Mouse (Mus musculus) CH12.LX (cell line): ENCODE measurements at regions not wholly inside any gene's neighbourhood (a gene's known extent, or its start where the extent isn't known, plus 50 kb on each side); places are given as distances from the start of the nearest gene placed in this dataset.

Experiments used
- DNase-seq: peaks from one replicate; pipeline ENCODE4 v3.0.0-alpha.2; 2013; ENCODE audit errors: extremely low read depth
- H3K27ac ChIP-seq: 2 replicates; pipeline ENCODE4 v1.5.1; 2012; ENCODE audit warnings: low read depth, mild to moderate bottlenecking, control low read depth, moderate library complexity; ENCODE audit not compliant: insufficient read depth
- H3K27me3 ChIP-seq: replicated peaks from 2 replicates; pipeline ENCODE3; 2012; ENCODE audit warnings: inconsistent platforms
- H3K36me3 ChIP-seq, 2 experiments: replicated peaks in 1 of 2; 2 replicates each; pipeline versions ENCODE3 to v1.6.1; 2012; ENCODE audit warnings: inconsistent platforms in 1 of 2, low read length in 1 of 2, mild to moderate bottlenecking in 1 of 2, mixed read lengths in 1 of 2, moderate library complexity in 1 of 2; ENCODE audit not compliant: control insufficient read depth in 1 of 2, insufficient read depth in 1 of 2
- H3K4me1 ChIP-seq, 2 experiments: 2 replicates each; pipeline ENCODE4 v1.6.1; 2012; ENCODE audit warnings: inconsistent platforms in 1 of 2, moderate library complexity in 1 of 2; ENCODE audit not compliant: insufficient read depth in 2 of 2, control insufficient read depth in 1 of 2
- H3K4me2 ChIP-seq: 2 replicates; pipeline ENCODE4 v1.6.1; 2012; ENCODE audit warnings: low read depth, mild to moderate bottlenecking, control low read depth; ENCODE audit not compliant: poor library complexity, insufficient read depth, severe bottlenecking
- H3K4me3 ChIP-seq, 3 experiments: fragments of 150-350 bp in 1 of 3; sonication (generic) in 1 of 3; replicated peaks in 1 of 3; 2 replicates each; pipeline versions ENCODE3 to v1.5.1; 2011 to 2012; ENCODE audit warnings: low read depth in 2 of 3, low read length in 2 of 3, mild to moderate bottlenecking in 2 of 3, moderate library complexity in 2 of 3, control low read depth in 1 of 3, improper control_type of control experiment in 1 of 3, inconsistent platforms in 1 of 3, mixed read lengths in 1 of 3; ENCODE audit not compliant: poor library complexity in 1 of 3
- H3K79me2 ChIP-seq: replicated peaks from 2 replicates; pipeline ENCODE4 v1.6.1; 2012; ENCODE audit warnings: mild to moderate bottlenecking, moderate library complexity; ENCODE audit not compliant: control insufficient read depth, poor library complexity, insufficient read depth, severe bottlenecking; ENCODE audit errors: extremely low read depth
- H3K9ac ChIP-seq: 2 replicates; pipeline ENCODE4 v1.6.1; 2012; ENCODE audit warnings: low read depth, mild to moderate bottlenecking, control low read depth, moderate library complexity; ENCODE audit not compliant: insufficient read depth
- H3K9me3 ChIP-seq: replicated peaks from 2 replicates; pipeline ENCODE3; 2012; ENCODE audit warnings: low read length, inconsistent platforms, mixed read lengths
- CHD1 ChIP-seq: IDR thresholded peaks from 2 replicates; pipeline ENCODE4 v1.6.1; 2012; ENCODE audit warnings: low read depth, low read length, improper control_type of control experiment, inconsistent platforms
- CHD2 ChIP-seq: IDR thresholded peaks from 2 replicates; pipeline ENCODE4 v1.6.1; 2011; ENCODE audit warnings: low read length, improper control_type of control experiment
- CTCF ChIP-seq, 2 experiments: IDR thresholded peaks in 1 of 2; conservative IDR thresholded peaks in 1 of 2; 2 replicates each; pipeline ENCODE4 v1.5.1; 2011 to 2012; ENCODE audit warnings: low read depth in 2 of 2, low read length in 2 of 2, improper control_type of control experiment in 1 of 2, inconsistent platforms in 1 of 2, mild to moderate bottlenecking in 1 of 2, moderate library complexity in 1 of 2
- ELF1 ChIP-seq: IDR thresholded peaks from 2 replicates; pipeline ENCODE4 v1.6.1; 2014; ENCODE audit warnings: low read depth, mild to moderate bottlenecking, inconsistent platforms, low read length, improper control_type of control experiment
- EP300 ChIP-seq: IDR thresholded peaks from 2 replicates; pipeline ENCODE4 v1.6.1; 2011; ENCODE audit warnings: low read length, improper control_type of control experiment
- ETS1 ChIP-seq: conservative IDR thresholded peaks from 2 replicates; pipeline ENCODE4 v1.6.1; 2012; ENCODE audit warnings: low read depth, mild to moderate bottlenecking, inconsistent platforms, low read length, improper control_type of control experiment, moderate library complexity
- HCFC1 ChIP-seq: IDR thresholded peaks from 2 replicates; pipeline ENCODE4 v1.6.1; 2012; ENCODE audit warnings: low read depth, mild to moderate bottlenecking, inconsistent platforms, low read length, improper control_type of control experiment
- IRF4 ChIP-seq: IDR thresholded peaks from 2 replicates; pipeline ENCODE4 v1.6.1; 2014; ENCODE audit warnings: low read depth, mild to moderate bottlenecking, inconsistent platforms, low read length, improper control_type of control experiment
- JUN ChIP-seq: IDR thresholded peaks from 2 replicates; pipeline ENCODE4 v1.6.1; 2011; ENCODE audit warnings: low read depth, mild to moderate bottlenecking, low read length, improper control_type of control experiment, moderate library complexity; ENCODE audit not compliant: insufficient read depth
- MAFK ChIP-seq: IDR thresholded peaks from 2 replicates; pipeline ENCODE4 v1.6.1; 2011; ENCODE audit warnings: low read length, improper control_type of control experiment; ENCODE audit not compliant: insufficient replicate concordance
- MAZ ChIP-seq: IDR thresholded peaks from 2 replicates; pipeline ENCODE4 v1.6.1; 2012; ENCODE audit warnings: low read depth, mild to moderate bottlenecking, inconsistent platforms, low read length, improper control_type of control experiment, moderate library complexity
- MEF2A ChIP-seq: IDR thresholded peaks from 2 replicates; pipeline ENCODE4 v1.6.1; 2014; ENCODE audit warnings: low read depth, mild to moderate bottlenecking, inconsistent platforms, low read length, improper control_type of control experiment, borderline replicate concordance
- MYC ChIP-seq: IDR thresholded peaks from 2 replicates; pipeline ENCODE4 v1.6.1; 2011; ENCODE audit warnings: low read depth, mild to moderate bottlenecking, improper control_type of control experiment, low read length
- NELFE ChIP-seq: IDR thresholded peaks from 2 replicates; pipeline ENCODE4 v1.6.1; 2011; ENCODE audit warnings: low read depth, low read length, improper control_type of control experiment
- NRF1 ChIP-seq: IDR thresholded peaks from 2 replicates; pipeline ENCODE4 v1.6.1; 2014; ENCODE audit warnings: low read depth, mild to moderate bottlenecking, inconsistent platforms, low read length, improper control_type of control experiment, moderate library complexity
- PAX5 ChIP-seq: IDR thresholded peaks from 2 replicates; pipeline ENCODE4 v1.6.1; 2012; ENCODE audit warnings: low read length, inconsistent platforms, mixed read lengths
- POLR2A ChIP-seq: IDR thresholded peaks from 2 replicates; pipeline ENCODE4 v1.6.1; 2011; ENCODE audit warnings: low read depth, mild to moderate bottlenecking, improper control_type of control experiment, low read length
- POLR2AphosphoS2 ChIP-seq: IDR thresholded peaks from 2 replicates; pipeline ENCODE4 v1.6.1; 2011; ENCODE audit warnings: low read depth, low read length, improper control_type of control experiment
- RAD21 ChIP-seq: IDR thresholded peaks from 2 replicates; pipeline ENCODE4 v1.6.1; 2011; ENCODE audit warnings: low read depth, mild to moderate bottlenecking, low read length, improper control_type of control experiment, moderate library complexity
- UBTF ChIP-seq: IDR thresholded peaks from 2 replicates; pipeline ENCODE4 v1.6.1; 2012; ENCODE audit warnings: low read depth, mild to moderate bottlenecking, inconsistent platforms, low read length, improper control_type of control experiment, moderate library complexity
- USF2 ChIP-seq: conservative IDR thresholded peaks from 2 replicates; pipeline ENCODE4 v1.6.1; 2011; ENCODE audit warnings: low read depth, low read length, improper control_type of control experiment
- ZMIZ1 ChIP-seq: IDR thresholded peaks from 2 replicates; pipeline ENCODE4 v1.6.1; 2012; ENCODE audit warnings: low read depth, mild to moderate bottlenecking, inconsistent platforms, low read length, improper control_type of control experiment
- dilution Hi-C: fragments of 300-500 bp; cut with MboI; formaldehyde crosslinking; loops from 2 replicates; pipeline ENCODE4 v1.14.3; 2020; ENCODE audit warnings: low sequenced_read_pairs; ENCODE audit not compliant: extremely low pct_unique_long_range_greater_than_20kb, extremely low pct_ligation_motif_present
- in situ Hi-C: fragments of 300-500 bp; cut with MboI; formaldehyde crosslinking; loops from 3 replicates; pipeline ENCODE4 v1.14.3; 2019; ENCODE audit warnings: low sequenced_read_pairs, low pct_ligation_motif_present, low pct_unique_long_range_greater_than_20kb, mixed read lengths

DNA sequence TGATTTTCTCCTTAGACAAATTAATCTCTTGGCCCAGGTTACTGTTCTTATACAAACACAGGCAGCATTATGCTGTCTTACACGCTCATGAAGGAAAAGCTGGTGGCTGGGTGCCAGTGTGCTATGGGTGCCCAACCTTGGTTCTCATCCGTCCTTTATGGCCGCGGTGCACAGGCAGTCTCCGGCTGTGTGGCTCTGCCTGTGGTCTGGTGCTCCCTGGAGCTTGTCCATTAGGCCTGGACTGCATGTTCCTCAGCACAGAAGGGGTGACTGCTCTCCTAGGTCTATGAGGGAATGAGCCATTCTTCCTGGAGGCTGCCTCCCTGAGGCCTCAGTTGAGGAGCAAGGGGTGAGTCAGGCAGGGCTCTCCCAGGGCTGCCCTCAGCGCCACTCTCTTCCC is 111.7 kb upstream of the Klf14 start:
- in situ Hi-C loops: no loop called here

GRCm38 (mm10) chr6:31070966-31071365 is 112.1 kb upstream of the Klf14 start:
- no peaks in the 10 kb centered on the region for H3K27me3 ChIP-seq
- in situ Hi-C loops (no loop called here), dilution Hi-C loops (no loop called here)
- TF ChIP-seq MAFK (no peak), NRF1 (no peak), MYC (no peak), EP300 (no peak), ELF1 (no peak), MAZ (no peak), UBTF (no peak), NELFE (no peak), MEF2A (no peak), IRF4 (no peak), RAD21 (no peak), USF2 (no peak), CTCF (conservative IDR thresholded peaks at IDR 0.05 in 1 of 2, IDR thresholded peaks at IDR 0.05 in 1 of 2; ENCODE audit: low read depth in 2 of 2, low read length in 2 of 2) (no peak), ZMIZ1 (no peak), PAX5 (no peak), JUN (no peak), ETS1 (no peak), POLR2A (no peak), POLR2AphosphoS2 (no peak)
- peaks cover 10% of the 10 kb centered on the region for H3K79me2 ChIP-seq
- H3K27ac ChIP-seq: no peak overlapping the region
- H3K9me3 ChIP-seq: no peaks in the 10 kb centered on the region
- H3K4me1 ChIP-seq: peaks cover 10 to 49% of the 10 kb centered on the region in 2 experiments
- DNase-seq: no peak
- peaks cover 76 to 97% of the 10 kb centered on the region in 2 experiments for H3K36me3 ChIP-seq
- H3K9ac ChIP-seq: no peak overlapping the region
- H3K4me2 ChIP-seq: no peak overlapping the region
- H3K4me3 ChIP-seq: no peak overlapping the region

More for the DNA sequence above, 111.7 kb upstream of the Klf14 start:
- DNase-seq: no peak
- Histone ChIP-seq H3K36me3 (peaks cover 76 to 97% of the 10 kb centered on the region in 2 experiments), H3K27ac (no peak overlapping the region), H3K9me3 (no peaks in the 10 kb centered on the region), H3K4me1 (peaks cover 5 to 45% of the 10 kb centered on the region in 2 experiments; a peak in 3 of 4 replicates), H3K27me3 (no peaks in the 10 kb centered on the region)
- dilution Hi-C loops: no loop called here
- TF ChIP-seq CHD2 (no peak), CHD1 (no peak), HCFC1 (no peak)
- TF ChIP-seq, all 38 proteins: peak for 0
- Histone ChIP-seq H3K9ac (no peak overlapping the region), H3K79me2 (peaks cover 10% of the 10 kb centered on the region), H3K4me2 (no peak overlapping the region), H3K4me3 (no peak overlapping the region)
